Mouse (Mus musculus) G1E (cell line): ENCODE measurements at regions not wholly inside any gene's neighbourhood (a gene's known extent, or its start where the extent isn't known, plus 50 kb on each side); places are given as distances from the start of the nearest gene placed in this dataset.

Experiments
- CTCF ChIP-seq: IDR thresholded peaks from 2 replicates; pipeline ENCODE4 v1.5.1; 2012; ENCODE audit warnings: low read depth, low read length, inconsistent platforms, mixed read lengths
- GATA1 ChIP-seq: IDR thresholded peaks from 2 replicates; pipeline ENCODE4 v1.6.1; 2012; ENCODE audit warnings: borderline replicate concordance, low read length, inconsistent platforms, mixed read lengths
- TAL1 ChIP-seq: conservative IDR thresholded peaks from 2 replicates; pipeline ENCODE4 v1.6.1; 2012; ENCODE audit warnings: low read depth, low read length, inconsistent platforms, mixed read lengths

- TF ChIP-seq CTCF (no peak), GATA1 (no peak), TAL1 (no peak)
Measured at GRCm38 (mm10) chr12:98043436-98043835, 215.8 kb downstream of the Galc start.
